Mouse (Mus musculus): ENCODE results near the gene Vmn2r104.

Gene Vmn2r104

GRCm38 (mm10) chr17:20048236-20048635, at the start of gene Vmn2r104:
Gene Vmn2r104 (minus strand): TSS chr17:20048336.
- DNase-seq, result no peak

DNA sequence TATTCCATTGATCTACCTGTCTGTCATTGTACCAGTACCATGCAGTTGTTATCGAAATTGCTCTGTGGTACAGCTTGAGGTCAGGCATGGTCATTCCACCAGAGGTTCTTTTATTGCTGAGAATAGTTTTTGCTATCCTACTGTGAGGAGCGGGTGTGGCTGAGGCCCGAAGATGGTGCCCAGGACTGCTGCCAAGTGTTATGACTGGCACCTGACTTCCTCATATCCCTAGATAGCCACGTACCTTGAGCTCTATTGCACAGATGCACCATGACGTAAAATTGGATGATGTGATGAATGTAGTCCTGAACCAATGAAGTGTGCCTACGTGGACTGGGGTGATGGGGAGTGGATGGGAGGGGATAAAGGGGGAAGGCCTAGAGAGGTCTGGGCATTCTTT, 26.0 kb upstream of the Vmn2r104 start:
- no peak for DNase-seq

GRCm38 (mm10) chr17:20071656-20072396, 23.7 kb upstream of the Vmn2r104 start:
- DNase-seq, result no peak
